Mouse (Mus musculus): ENCODE measurements around the gene Cdc42se1. TPM values are rescaled to one million over a fixed set of nuclear protein-coding genes. Genes with fewer than 3 reads are reported as not detected.

The Cdc42se1 gene
- total RNA-seq, 1 experiment, result 43.2 TPM

DNA sequence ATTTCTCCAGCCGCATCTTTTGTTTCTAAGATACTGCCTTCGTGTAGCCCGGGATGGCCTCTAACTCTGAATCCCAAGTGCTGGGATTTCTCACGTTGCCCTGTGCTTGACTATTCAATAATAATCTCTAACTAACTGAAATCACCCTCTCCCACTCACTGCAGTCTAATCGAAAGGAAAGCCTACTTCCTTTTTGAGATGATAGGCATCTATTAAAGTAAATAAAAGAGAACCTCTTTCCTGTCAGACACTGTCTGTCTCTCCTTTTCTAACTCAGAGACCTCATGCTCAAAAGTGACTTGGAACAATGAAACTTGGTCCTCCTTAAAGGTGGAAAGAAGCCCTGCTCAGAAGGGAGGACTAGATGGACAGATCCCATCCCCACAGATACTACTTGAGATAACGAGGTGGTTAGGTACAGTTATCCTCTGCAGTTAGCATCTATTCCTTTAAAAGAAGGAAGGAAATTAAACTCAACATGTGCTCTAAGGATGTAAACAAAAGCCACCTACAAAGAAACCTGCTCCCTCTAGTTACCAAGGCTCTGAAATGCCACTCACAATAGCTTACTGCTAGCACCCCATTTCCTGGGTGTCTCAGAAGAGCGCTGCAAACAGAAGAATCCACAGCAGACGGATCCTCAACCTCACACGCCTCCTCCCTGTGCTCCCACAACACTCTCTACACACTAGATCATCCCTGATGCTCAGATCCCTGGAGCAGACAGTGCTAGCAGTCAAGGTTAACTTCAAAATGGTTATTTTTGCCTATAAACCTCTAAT, 43.5 kb upstream of the Cdc42se1 start:
- no peak overlapping the region for H3K9ac ChIP-seq (ENCODE audit: insufficient read depth, low read depth, low read length, poor library complexity, severe bottlenecking)
- H3K4me1 ChIP-seq (ENCODE audit: control insufficient read depth in 2 of 2, insufficient read depth in 2 of 2, low read length in 2 of 2, poor library complexity in 1 of 2), result no peaks in the 10 kb centered on the region
- no peaks in the 10 kb centered on the region for H3K9me3 ChIP-seq (ENCODE audit: control insufficient read depth, insufficient read depth, low read depth, low read length)
- no peak for TF ChIP-seq ZC3H11A (IDR thresholded peaks at IDR 0.05; ENCODE audit: borderline replicate concordance, low read depth, low read length)
- no peak for TF ChIP-seq ZNF384 (IDR thresholded peaks at IDR 0.05; ENCODE audit: low read depth, low read length)
- TF ChIP-seq HCFC1 (IDR thresholded peaks at IDR 0.05; ENCODE audit: borderline replicate concordance, insufficient read depth, low read length), result no peak
- no peak for TF ChIP-seq CHD2 (IDR thresholded peaks at IDR 0.05; ENCODE audit: low read depth, low read length)
- TF ChIP-seq MAFK (IDR thresholded peaks at IDR 0.05; ENCODE audit: insufficient read depth, low read depth, low read length), result no peak
- H3K36me3 ChIP-seq (ENCODE audit: control insufficient read depth, insufficient read depth, low read length, poor library complexity, severe bottlenecking), result peaks cover 30% of the 10 kb centered on the region
- no peak overlapping the region for H3K27ac ChIP-seq (ENCODE audit: insufficient read depth, low read depth, low read length, poor library complexity, severe bottlenecking)
- in situ Hi-C loops (cut with MboI; ENCODE audit: low sequenced_read_pairs in 2 of 2, unreplicated experiment in 2 of 2), result no loop called here
- H3K4me3 ChIP-seq (ENCODE audit: insufficient read depth in 1 of 2, low read depth in 1 of 2, low read length in 2 of 2, poor library complexity in 1 of 2, severe bottlenecking in 1 of 2), result no peak overlapping the region
- no peak for DNase-seq (ENCODE audit: low read depth, low spot score)

DNA sequence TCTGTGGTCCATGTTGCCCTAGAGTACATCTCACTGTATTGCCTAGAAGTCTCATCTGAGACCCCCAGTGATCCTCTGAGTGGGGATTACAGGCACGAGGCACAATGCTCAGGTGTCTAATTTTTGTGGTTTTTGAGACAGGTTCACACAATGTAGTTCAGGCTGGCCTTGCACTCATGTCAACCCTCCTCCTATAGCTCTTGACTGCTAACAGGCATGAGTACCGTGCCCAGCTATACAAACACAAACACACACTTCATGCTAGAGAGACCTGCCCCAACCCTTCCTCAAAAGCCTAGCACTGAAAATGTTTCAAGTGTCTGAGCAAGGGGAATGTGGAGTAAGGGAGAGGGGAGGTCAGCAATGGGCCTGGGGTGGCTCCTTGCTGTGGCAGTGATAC, 42.4 kb upstream of the Cdc42se1 start:
- DNase-seq (ENCODE audit: low read depth, low spot score), result no peak
- Histone ChIP-seq H3K4me1 (ENCODE audit: control insufficient read depth in 2 of 2, insufficient read depth in 2 of 2, low read length in 2 of 2, poor library complexity in 1 of 2) (no peaks in the 10 kb centered on the region), H3K4me3 (ENCODE audit: insufficient read depth in 1 of 2, low read depth in 1 of 2, low read length in 2 of 2, poor library complexity in 1 of 2, severe bottlenecking in 1 of 2) (no peak overlapping the region), H3K27ac (ENCODE audit: insufficient read depth, low read depth, low read length, poor library complexity, severe bottlenecking) (no peak overlapping the region), H3K36me3 (ENCODE audit: control insufficient read depth, insufficient read depth, low read length, poor library complexity, severe bottlenecking) (peaks cover 35% of the 10 kb centered on the region), H3K9ac (ENCODE audit: insufficient read depth, low read depth, low read length, poor library complexity, severe bottlenecking) (no peak overlapping the region), H3K9me3 (ENCODE audit: control insufficient read depth, insufficient read depth, low read depth, low read length) (no peaks in the 10 kb centered on the region)
- no peak for TF ChIP-seq MAFK (IDR thresholded peaks at IDR 0.05; ENCODE audit: insufficient read depth, low read depth, low read length)
- no peak for TF ChIP-seq HCFC1 (IDR thresholded peaks at IDR 0.05; ENCODE audit: borderline replicate concordance, insufficient read depth, low read length)
- TF ChIP-seq ZC3H11A (IDR thresholded peaks at IDR 0.05; ENCODE audit: borderline replicate concordance, low read depth, low read length), result no peak
- no peak for TF ChIP-seq CHD2 (IDR thresholded peaks at IDR 0.05; ENCODE audit: low read depth, low read length)
- TF ChIP-seq ZNF384 (IDR thresholded peaks at IDR 0.05; ENCODE audit: low read depth, low read length), result no peak
- in situ Hi-C loops (cut with MboI; ENCODE audit: low sequenced_read_pairs in 2 of 2, unreplicated experiment in 2 of 2), result no loop called here

DNA sequence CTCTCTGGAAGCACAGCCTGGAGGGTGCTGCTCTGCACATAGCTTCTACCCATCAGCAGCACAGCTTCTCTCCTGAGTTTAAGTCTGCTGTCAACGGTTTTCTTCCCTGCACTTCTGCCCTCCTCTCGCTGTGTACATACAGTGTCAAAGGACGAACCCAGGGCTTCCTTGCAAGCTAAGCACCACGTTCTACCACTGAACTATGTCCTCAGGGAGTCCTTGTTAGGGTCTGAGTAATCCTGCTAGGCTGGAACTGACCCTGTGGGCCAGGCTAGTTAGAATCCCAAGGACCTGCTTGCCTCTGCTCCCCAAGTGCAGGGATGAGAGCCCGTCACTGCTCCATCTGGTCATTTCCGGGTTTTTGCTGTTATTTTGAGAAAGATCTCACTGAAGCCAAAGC, 41.6 kb upstream of the Cdc42se1 start:
- no peak for TF ChIP-seq ZC3H11A (IDR thresholded peaks at IDR 0.05; ENCODE audit: borderline replicate concordance, low read depth, low read length)
- TF ChIP-seq MAFK (IDR thresholded peaks at IDR 0.05; ENCODE audit: insufficient read depth, low read depth, low read length), result no peak
- TF ChIP-seq ZNF384 (IDR thresholded peaks at IDR 0.05; ENCODE audit: low read depth, low read length), result no peak
- TF ChIP-seq CHD2 (IDR thresholded peaks at IDR 0.05; ENCODE audit: low read depth, low read length), result no peak
- TF ChIP-seq HCFC1 (IDR thresholded peaks at IDR 0.05; ENCODE audit: borderline replicate concordance, insufficient read depth, low read length), result no peak
- Histone ChIP-seq H3K4me1 (ENCODE audit: control insufficient read depth in 2 of 2, insufficient read depth in 2 of 2, low read length in 2 of 2, poor library complexity in 1 of 2) (no peaks in the 10 kb centered on the region), H3K27ac (ENCODE audit: insufficient read depth, low read depth, low read length, poor library complexity, severe bottlenecking) (no peak overlapping the region), H3K36me3 (ENCODE audit: control insufficient read depth, insufficient read depth, low read length, poor library complexity, severe bottlenecking) (peaks cover 35% of the 10 kb centered on the region), H3K4me3 (ENCODE audit: insufficient read depth in 1 of 2, low read depth in 1 of 2, low read length in 2 of 2, poor library complexity in 1 of 2, severe bottlenecking in 1 of 2) (no peak overlapping the region), H3K9me3 (ENCODE audit: control insufficient read depth, insufficient read depth, low read depth, low read length) (no peaks in the 10 kb centered on the region), H3K9ac (ENCODE audit: insufficient read depth, low read depth, low read length, poor library complexity, severe bottlenecking) (no peak overlapping the region)
- in situ Hi-C loops (cut with MboI; ENCODE audit: low sequenced_read_pairs in 2 of 2, unreplicated experiment in 2 of 2), result no loop called here
- DNase-seq (ENCODE audit: low read depth, low spot score), result no peak

DNA sequence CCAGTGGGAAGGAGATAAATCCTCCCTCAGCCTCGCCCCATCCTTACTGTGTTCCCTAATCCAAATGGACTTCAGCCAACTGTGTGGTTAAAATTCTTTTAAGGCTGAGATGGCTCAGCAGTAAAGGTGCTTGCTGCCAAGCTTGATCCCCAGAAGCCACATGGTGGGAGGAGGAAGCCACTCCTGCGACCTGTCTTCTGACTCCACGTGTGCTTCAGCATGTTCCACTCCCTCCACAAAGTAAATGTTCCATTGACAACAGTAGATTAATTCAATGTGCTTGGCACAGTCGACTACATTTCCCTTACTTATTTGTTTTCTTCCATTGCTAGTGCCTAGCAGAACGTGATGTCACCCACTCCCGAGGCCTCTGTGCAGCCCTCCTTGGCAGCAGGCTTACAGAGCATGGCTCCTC, 33.8 kb upstream of the Cdc42se1 start:
- no peak for DNase-seq (ENCODE audit: low read depth, low spot score)
- Histone ChIP-seq H3K9ac (ENCODE audit: insufficient read depth, low read depth, low read length, poor library complexity, severe bottlenecking) (no peak overlapping the region), H3K4me1 (ENCODE audit: control insufficient read depth in 2 of 2, insufficient read depth in 2 of 2, low read length in 2 of 2, poor library complexity in 1 of 2) (no peaks in the 10 kb centered on the region), H3K9me3 (ENCODE audit: control insufficient read depth, insufficient read depth, low read depth, low read length) (no peaks in the 10 kb centered on the region), H3K27ac (ENCODE audit: insufficient read depth, low read depth, low read length, poor library complexity, severe bottlenecking) (no peak overlapping the region), H3K4me3 (ENCODE audit: insufficient read depth in 1 of 2, low read depth in 1 of 2, low read length in 2 of 2, poor library complexity in 1 of 2, severe bottlenecking in 1 of 2) (no peak overlapping the region), H3K36me3 (ENCODE audit: control insufficient read depth, insufficient read depth, low read length, poor library complexity, severe bottlenecking) (peaks cover 34% of the 10 kb centered on the region)
- TF ChIP-seq ZC3H11A (IDR thresholded peaks at IDR 0.05; ENCODE audit: borderline replicate concordance, low read depth, low read length) (no peak), CHD2 (IDR thresholded peaks at IDR 0.05; ENCODE audit: low read depth, low read length) (no peak), ZNF384 (IDR thresholded peaks at IDR 0.05; ENCODE audit: low read depth, low read length) (no peak), HCFC1 (IDR thresholded peaks at IDR 0.05; ENCODE audit: borderline replicate concordance, insufficient read depth, low read length) (no peak), MAFK (IDR thresholded peaks at IDR 0.05; ENCODE audit: insufficient read depth, low read depth, low read length) (no peak)
- in situ Hi-C loops (cut with MboI; ENCODE audit: low sequenced_read_pairs in 2 of 2, unreplicated experiment in 2 of 2), result no loop called here

All from ES-E14 (cell line).